Mouse (Mus musculus): ENCODE results near the gene Ubn1.

The Ubn1 gene

GRCm38 (mm10) chr16:5049774-5050234 is at the start of gene Ubn1, which contains the start of gene Glyr1:
Ubn1 (plus strand) TSS chr16:5050057.
Glyr1 (minus strand) TSS chr16:5049863.
- peak; percentile 99 to 100 for DNase-seq (ENCODE audit: low spot score in 2 of 2)

- DNase-seq (ENCODE audit: low spot score in 2 of 2), result no peak
These were observed 49.2 kb upstream of the Ubn1 start for GRCm38 (mm10) chr16:5000611-5001010.

DNA sequence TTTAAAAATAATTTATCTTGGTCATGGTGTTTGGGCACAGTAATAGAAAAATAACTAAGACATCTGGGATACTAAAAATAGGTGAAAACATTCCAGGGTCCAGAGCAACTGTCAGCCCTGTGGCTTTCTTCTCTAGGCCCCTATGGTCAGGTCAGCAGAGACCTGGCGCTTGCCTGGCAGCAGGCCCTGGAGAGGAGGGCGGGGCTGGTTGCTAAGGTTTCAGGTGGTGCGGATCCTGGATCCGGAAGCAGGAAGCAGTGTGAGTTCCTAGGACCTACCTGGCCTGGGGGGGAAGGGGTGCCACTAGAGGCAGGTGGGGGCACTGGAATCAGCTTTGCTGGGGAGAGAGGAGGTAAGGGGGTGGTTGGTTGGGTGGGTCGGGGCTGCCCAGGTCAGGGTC is 42.8 kb upstream of the Ubn1 start, which contains the start of gene Smim22:
TSS of gene Smim22 (plus strand) at position 222 of the 400 bp plus-strand sequence.
- no peak for DNase-seq (ENCODE audit: low spot score in 2 of 2)

DNA sequence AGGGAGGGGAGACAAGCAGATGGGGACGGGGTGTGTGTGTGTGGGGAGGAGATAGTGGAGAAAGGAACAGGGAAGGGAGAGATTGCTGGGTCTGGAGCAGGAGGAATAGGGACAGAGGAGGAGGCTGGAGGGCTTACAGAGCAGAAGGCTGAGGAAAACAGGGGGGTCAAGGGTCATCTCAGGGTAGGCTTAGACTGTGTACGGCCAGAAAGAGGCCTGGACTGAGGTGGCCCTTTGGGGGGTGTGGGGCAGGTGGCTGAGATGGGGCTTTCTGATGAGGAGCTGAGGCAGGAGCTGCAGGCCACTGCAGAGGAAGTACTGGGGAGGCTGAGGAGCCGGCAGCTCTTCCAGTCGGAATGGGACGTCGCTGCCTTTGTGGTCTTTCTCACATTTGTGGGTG is 42.4 kb upstream of the Ubn1 start:
- no peak for DNase-seq (ENCODE audit: low spot score in 2 of 2)

GRCm38 (mm10) chr16:5008076-5008475 is 41.8 kb upstream of the Ubn1 start:
- DNase-seq (ENCODE audit: low spot score in 2 of 2), result no peak

DNA sequence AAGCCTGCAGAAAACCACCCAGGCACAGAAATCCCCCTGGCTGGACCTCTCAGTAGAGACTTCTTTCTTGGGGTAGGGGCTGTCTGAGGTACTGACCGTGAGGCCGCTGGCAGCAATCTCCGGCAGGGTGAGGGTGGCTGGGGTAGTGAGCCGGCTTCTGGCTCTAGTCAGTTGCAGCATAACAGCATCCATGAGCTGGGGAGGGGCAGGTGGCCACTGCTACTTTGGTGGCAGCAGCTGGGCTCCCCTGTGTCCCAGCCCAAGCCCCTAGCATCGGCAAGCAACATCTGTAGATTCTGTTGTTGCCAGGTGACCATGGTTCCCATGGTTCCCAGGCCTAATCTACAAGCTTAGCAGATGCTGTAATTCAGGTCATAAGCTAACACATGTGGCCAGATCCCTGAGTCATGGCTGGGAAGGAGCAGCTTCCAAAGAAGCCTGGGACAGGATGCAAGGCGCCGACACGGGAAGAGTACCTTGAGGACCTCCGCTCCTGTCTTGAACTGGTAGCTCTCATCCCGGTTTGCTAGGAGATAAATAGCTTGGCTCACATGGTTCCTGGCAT is 39.4 kb upstream of the Ubn1 start:
- no peak for DNase-seq (ENCODE audit: low spot score in 2 of 2)

GRCm38 (mm10) chr16:5011285-5011684 is 38.6 kb upstream of the Ubn1 start:
- DNase-seq (ENCODE audit: low spot score in 2 of 2), result no peak

- peak in 1 of 2 experiments; percentile 17 for DNase-seq (ENCODE audit: low spot score in 2 of 2)
These were observed 37.5 kb upstream of the Ubn1 start for GRCm38 (mm10) chr16:5012036-5013005.

GRCm38 (mm10) chr16:5013054-5013838 is 36.6 kb upstream of the Ubn1 start, which contains the start of gene Rogdi:
Rogdi (minus strand) TSS chr16:5013553.
- peak; percentile 99 for DNase-seq (ENCODE audit: low spot score in 2 of 2)

- DNase-seq (ENCODE audit: low spot score in 2 of 2), result no peak
These were observed 35.3 kb upstream of the Ubn1 start for GRCm38 (mm10) chr16:5014578-5014977.

- DNase-seq (ENCODE audit: low spot score in 2 of 2), result no peak
These were observed 25.8 kb upstream of the Ubn1 start for GRCm38 (mm10) chr16:5024021-5024420.

DNA sequence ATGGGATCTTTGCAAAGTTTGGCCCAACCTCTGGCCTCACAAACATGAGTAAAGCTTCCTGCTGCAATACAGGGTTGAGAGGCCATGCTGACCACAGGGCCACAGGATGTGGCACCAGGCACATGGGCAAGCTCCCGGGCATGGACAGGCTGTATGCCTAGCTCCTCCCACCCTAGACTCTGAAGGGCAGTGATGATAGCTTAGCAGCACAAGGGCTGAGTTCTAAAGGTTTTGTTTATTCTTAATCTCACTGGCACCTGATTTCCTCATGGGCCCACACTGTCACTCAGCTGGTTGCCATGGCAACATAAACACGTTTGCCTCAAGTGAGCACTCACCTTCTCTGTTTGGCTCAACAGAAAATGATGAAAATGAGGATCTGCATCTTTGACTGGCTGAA is 20.0 kb upstream of the Ubn1 start:
- no peak for DNase-seq (ENCODE audit: low spot score in 2 of 2)

DNA sequence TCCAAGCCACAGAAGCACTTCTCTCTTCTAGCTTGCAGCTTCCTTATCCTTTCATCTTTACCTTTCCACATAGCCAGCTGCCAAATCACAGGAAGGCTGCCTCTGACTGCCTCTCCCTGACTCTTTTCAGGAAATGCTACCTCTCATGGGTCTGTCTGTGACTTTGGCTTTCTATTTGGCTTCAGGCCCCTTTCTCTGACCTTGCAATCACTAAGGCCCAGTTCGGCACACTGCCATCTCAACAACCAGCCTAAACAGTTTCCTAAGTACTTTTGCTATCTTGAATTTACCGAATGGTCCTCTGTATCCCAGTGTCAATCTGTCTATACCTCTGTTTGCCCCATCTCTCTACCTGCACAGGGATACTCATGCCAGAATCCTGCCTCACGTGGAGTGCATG is 14.3 kb upstream of the Ubn1 start:
- no peak for DNase-seq (ENCODE audit: low spot score in 2 of 2)

- DNase-seq (ENCODE audit: low spot score in 2 of 2), result no peak
These were observed 13.1 kb upstream of the Ubn1 start for GRCm38 (mm10) chr16:5036649-5037234.

DNA sequence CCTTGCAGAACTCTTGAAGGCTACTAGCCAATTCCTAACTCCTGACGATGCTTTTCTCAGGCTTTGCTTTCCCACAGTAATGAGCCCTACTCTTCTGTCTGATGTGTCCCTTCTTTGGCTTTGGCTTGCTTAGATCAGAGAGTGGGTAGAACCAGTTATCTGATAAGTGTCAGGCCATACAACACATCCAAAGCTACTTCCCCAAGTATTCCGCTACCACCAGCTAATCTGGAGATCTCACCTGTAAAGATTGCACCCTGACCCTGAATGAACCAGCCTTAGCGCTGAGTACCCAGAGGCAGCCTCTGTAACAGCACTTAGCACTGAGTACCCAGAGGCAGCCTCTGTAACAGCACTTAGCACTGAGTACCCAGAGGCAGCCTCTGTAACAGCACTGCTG is 4.5 kb upstream of the Ubn1 start:
- no peak for DNase-seq (ENCODE audit: low spot score in 2 of 2)

DNA sequence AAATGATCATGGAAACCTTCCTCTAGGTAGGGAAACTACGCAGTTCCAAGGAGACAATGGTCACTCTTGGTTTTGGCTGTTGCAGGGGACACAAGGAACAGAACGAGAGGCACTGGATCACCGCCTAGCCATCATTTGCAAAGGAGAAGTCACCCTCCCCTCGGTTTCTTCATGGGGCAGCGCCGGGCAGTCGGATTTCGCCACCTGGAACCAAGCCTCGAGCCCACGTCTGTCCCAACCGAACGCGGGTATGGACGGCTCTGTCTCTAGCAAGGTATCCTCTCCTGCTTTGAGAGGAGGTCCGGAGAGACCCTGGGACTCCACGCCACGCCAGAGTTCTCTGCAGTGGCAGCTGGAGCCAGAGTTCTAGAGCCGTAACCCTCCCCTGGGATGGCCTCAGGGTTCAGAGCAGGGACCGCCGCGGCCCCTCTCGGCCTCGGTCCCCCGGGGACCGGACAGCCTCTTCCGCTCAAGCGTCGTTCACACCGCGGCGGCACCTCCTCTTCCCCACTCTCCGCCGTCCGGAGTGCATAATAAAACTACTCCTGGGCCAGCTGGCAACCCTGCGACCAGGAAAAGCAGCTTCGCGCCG is 579 bp upstream of the Ubn1 start:
- DNase-seq (ENCODE audit: low spot score in 2 of 2), result no peak

GRCm38 (mm10) chr16:5050251-5051110 is 624 bp downstream of the Ubn1 start:
- peak; percentile 60 to 78 for DNase-seq (ENCODE audit: low spot score in 2 of 2)

- DNase-seq (ENCODE audit: low spot score in 2 of 2), result no peak
These were observed 8.3 kb downstream of the Ubn1 start for GRCm38 (mm10) chr16:5058114-5058513.

- DNase-seq (ENCODE audit: low spot score in 2 of 2), result no peak
These were observed 13.6 kb downstream of the Ubn1 start for GRCm38 (mm10) chr16:5063472-5063871.

DNA sequence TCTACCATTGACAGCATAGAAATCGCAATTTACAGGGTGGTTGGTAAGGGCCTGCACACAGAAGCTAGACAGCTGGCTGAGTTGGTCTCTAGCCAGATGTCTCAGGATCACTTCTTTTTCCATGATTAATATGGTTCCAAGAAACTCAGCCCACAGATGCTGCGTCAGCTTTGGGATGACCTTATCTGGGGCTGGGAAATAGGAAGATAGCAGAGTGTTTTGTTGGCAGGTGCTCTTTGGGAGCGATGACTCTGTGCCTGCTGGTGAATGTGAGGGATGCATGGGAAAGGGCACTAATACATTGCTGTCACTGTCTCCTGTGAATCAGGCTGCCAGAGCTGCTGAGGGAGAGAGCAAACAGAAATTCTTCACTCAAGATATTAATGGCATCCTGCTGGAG is 20.5 kb downstream of the Ubn1 start:
- no peak for DNase-seq (ENCODE audit: low spot score in 2 of 2)

Measured in frontal cortex, postnatal 10 days (tissue).